Mouse (Mus musculus): Measurements from ENCODE around the gene Slc36a3. TPM values are rescaled to one million over a fixed set of nuclear protein-coding genes. Genes with fewer than 3 reads are reported as not detected.

Slc36a3 gene
- polyA plus RNA-seq (2017; shearing (Covaris generic)) = under 1 TPM; 0.78 to 0.84 TPM

DNA sequence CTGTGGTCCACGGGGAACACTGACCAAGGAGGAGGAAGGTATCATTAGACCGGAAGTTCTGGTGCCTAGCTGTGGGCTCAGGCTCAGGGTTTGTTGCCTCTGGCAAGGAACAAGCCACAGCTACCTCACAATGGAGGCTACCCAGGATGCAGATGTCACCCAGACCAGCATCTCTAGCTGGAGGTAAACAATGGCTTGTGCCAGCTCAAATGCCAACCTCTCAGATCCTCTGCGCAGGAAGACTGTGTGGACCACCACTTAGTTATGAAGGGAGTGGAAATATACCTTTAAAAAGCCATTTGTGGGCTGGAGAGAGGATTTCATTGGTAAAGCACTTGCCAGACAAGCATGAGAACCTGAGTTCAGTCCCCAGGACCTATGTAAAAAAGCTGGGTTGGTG lies at the start of gene Slc36a3:
Gene Slc36a3, minus strand, starts transcription at position 101 of the 400 bp plus-strand sequence.

DNA sequence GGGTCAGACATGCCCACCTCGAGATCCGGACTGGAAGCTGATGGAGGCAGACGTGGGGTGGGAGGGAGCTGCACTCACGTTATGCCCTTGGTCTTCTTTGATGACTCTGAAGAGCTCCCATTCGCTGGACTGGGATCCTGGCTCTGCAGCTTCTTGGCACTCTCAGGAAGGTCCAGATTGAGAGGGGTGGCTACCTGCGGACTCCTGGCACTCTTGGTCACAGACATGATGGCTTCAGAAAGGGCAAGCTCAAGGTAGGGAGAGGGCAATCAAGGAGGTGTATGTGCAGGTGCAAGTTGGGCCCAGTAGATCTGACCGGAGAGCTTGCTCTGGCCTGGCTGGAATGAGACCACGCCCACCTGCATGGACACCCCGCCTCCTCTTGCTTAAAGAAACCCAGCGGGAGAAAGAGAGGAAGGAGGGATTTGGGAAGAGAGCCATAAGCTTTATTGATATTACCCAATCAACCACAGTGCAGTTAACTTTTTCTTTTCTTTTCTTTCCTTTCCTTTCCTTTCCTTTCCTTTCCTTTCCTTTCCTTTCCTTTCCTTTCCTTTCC lies 33.3 kb upstream of the Slc36a3 start, which contains the start of gene Slc36a2:
Gene Slc36a2, minus strand, starts transcription at position 345 of the 559 bp plus-strand sequence.

DNA sequence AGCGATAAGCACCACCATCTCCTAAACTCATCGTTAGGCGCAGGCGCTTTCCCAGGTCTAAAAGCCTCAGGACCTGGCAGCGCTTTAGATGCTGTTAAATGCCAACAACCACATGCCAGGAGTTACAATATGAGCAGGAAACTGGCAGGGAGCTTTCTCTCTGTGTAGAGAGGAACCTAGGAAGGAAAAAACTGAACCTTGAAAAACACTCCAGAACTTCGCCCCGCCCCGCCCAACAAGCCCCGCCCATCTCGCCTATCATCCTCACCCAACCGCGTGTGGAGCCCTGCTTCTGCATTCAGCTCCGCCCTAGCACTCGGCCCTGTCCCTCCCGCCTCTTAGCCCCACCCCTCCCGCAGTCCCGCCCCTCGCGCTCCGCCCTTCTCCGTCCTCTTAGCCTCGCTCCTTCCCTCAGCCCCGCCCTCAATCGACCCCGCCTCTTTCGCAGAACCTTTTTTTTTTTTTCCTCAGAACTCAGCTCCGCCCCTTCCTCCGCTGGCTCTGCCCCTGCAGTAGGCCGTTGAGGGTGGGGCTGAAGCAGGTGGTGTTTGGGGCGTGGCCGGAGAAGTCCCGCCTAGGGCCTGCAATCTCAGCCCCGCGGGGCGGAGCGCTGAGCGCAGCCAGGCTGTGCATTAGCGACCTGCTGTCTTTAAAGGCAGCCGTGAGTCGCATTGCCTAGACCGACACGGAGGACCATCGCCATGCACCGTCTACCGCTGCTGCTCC lies 53.9 kb downstream of the Slc36a3 start, which contains the start of gene Gm2a:
Gene Gm2a, plus strand, starts transcription at position 653 of the 726 bp plus-strand sequence.

DNA sequence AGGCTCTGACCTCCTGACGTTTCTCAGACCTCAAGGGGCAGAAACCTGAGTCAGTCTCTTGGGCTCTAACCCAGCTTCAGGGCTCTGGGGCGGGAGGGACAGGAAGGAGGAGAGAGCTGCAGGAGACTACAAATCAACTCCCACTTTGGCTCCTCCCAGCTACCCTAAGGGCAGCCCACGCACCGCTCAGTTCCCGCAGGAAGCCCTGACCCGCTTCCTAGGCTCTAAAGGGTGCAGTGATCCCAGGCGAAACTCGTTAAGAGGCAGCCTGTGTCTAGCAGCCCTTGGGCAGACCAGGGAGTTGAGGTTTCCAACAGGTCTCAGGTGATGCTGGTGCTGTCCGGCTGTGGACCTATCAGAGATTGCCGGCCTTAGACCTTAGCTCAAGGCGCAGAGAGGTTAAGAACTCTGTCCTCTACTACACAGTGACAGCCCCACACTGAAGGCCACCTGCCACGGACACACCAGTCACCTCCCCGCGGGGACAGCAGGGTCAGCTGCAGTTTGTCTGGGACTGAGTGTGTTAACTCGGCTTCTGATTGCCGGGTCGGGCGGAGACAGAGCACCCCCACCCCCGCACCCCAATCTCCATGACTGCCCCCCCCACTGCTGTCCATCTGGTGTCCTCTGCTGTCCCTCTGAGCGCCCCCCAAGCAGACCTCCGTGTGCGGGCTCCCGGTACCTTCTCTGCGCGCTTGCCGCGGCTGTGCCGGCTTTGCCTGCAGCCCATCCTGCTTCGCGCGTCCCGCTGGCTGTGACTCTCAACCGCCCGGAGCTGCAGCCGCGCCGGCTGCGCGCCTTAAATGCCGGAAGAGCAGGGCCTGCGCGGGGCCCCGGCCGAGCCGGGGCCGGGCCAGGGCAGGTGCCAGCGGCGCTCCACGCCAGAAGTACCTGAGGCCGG lies 73.9 kb downstream of the Slc36a3 start, which contains the start of gene Ccdc69:
Gene Ccdc69, minus strand, starts transcription at position 801 of the 901 bp plus-strand sequence.

Other genes starting within 250 kb of the Slc36a3 start
- 1 to 10 TPM in 1 of 2 experiments, under 1 TPM in 1; 0.71 to 2.1 TPM for gene Gpx3, start 249.3 kb downstream of the Slc36a3 start, polyA plus RNA-seq (2017; shearing (Covaris generic))
- gene Tnip1, start 188.8 kb downstream of the Slc36a3 start, polyA plus RNA-seq (2017; shearing (Covaris generic)) = 100 to 1,000 TPM; 126 to 153 TPM
- gene Anxa6, start 118.3 kb downstream of the Slc36a3 start, polyA plus RNA-seq (2017; shearing (Covaris generic)) = 100 to 1,000 TPM; 497 to 618 TPM
- 10 to 100 TPM; 77.2 to 79.1 TPM for gene Ccdc69, start 73.6 kb downstream of the Slc36a3 start, polyA plus RNA-seq (2017; shearing (Covaris generic))
- 10 to 100 TPM; 89.4 to 97.1 TPM for gene Gm2a, start 53.6 kb downstream of the Slc36a3 start, polyA plus RNA-seq (2017; shearing (Covaris generic))
- gene Slc36a2, start 33.4 kb upstream of the Slc36a3 start, polyA plus RNA-seq (2017; shearing (Covaris generic)) = 1 to 10 TPM in 1 of 2 experiments, under 1 TPM in 1; 0.46 to 2.5 TPM
- gene Slc36a1, start 52.6 kb upstream of the Slc36a3 start, polyA plus RNA-seq (2017; shearing (Covaris generic)) = 1 to 10 TPM; 1.7 to 4.1 TPM
- gene Fat2, start 184.9 kb upstream of the Slc36a3 start, polyA plus RNA-seq (2017; shearing (Covaris generic)) = under 1 TPM; 0.05 to 0.70 TPM

Data from inflammation-experienced regulatory T-cells (primary cell).